Mouse (Mus musculus) ovary, postnatal 36 days (tissue): Measurements from ENCODE around the gene Gm10142.
"Not testable (repeated sequence)": the region's sequence is repeated elsewhere in the genome, so short reads cannot be mapped to it uniquely, and the experiment has no call there.

Experiments
- DNase-seq: peaks from one replicate; pipeline ENCODE4 v3.0.0; 2022; ENCODE audit warnings: low spot score, mixed read lengths

Gene Gm10142

DNA sequence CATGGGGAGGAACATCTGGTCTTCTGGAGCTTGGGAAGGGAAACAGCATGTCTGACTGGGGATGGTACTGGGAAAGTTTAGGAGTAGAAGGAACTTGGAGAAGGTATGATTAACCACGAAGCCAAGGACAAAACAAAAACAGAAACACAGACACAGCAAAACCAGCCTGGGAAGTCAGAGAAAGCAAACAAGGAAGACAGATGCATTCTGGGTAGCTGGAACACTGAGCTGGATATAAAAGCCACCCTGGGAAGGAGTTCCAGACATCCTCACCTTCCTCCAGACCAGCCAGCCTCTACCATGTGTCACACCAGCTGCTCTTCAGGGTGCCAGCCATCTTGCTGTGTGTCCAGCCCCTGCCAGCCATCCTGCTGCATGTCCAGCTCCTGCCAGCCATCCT is at the start of gene Gm10142:
Gene Gm10142, plus strand, starts transcription at position 301 of the 400 bp plus-strand sequence.
- DNase-seq = no peak

DNA sequence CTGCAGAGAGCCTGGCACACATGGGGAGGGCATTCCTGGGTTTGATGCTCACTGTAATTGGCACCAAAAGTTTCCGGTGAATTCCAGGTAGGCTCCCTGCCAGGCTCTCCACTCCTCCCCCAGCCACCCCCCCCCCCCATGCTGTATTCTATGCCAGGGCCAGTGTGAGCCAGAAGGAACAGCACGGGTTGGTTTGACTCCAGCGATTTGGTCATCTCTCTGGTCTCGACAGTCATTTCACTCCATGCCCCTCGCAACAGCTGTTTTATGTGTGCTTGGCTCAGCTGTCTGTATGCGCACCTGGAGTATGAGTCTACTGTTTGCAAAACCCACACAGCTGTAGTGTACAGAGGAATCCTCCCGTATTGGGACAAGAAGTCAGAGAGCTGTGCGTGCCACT is 49.3 kb upstream of the Gm10142 start:
- no peak for DNase-seq

DNA sequence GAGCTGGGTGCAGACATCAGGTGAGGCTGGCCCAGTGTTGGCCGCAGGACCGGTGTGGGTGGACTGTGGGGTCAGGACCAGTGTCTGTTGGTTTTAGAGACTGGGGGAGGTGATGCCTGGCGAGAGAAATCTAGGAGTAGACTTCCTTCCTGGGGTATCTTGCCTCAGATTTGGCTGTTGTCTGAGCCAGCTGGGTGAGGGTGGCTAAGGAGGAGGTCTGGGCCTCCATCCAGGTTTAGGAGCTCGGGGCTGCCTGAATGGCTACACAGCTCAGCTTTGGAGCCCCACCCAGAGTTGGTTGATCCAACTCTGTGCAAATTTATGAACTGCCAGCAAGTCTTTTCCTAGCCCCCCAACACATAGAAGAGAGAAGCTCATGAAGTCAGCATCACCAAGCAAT is 48.2 kb upstream of the Gm10142 start:
- no peak for DNase-seq

DNA sequence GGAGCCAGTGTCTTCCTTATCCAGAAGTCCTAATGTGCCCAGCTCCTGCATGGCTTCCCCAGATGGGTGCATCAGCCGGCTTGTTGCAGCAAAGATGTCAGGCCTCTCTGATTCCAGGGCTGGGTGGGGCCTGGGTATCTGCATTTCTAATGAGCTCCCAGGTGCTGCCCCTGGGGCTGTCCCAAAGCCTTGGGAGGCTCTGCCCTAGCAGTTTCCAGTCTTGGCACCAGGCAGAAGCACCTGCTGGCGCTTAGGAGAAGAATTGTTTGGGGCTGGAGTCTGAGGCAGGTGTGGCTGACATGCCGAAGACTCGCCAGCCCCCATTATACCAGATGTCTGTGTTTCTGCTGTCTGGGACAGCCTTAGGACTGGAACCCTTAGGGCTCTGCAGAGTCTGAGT is 44.9 kb upstream of the Gm10142 start:
- DNase-seq = no peak

DNA sequence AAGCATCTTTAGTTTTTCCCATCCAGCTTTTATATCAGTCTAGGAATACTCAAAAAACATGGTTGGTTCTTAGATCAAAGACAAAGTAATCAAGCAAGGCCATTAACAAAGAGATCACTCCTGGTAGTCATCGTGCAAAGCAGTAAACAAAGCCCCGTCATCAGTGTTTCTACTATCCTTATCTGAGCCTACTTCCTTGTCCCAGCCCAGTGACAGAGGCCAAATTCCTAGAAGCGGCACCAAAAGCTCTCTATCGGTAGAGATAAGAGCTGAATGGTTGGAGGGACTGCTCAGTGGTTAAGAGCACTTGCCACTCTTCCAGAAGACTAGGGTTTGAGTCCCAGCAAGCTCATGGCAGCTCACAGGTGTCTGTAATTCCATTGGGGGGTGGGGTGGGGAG is 44.1 kb upstream of the Gm10142 start:
- no peak for DNase-seq

DNA sequence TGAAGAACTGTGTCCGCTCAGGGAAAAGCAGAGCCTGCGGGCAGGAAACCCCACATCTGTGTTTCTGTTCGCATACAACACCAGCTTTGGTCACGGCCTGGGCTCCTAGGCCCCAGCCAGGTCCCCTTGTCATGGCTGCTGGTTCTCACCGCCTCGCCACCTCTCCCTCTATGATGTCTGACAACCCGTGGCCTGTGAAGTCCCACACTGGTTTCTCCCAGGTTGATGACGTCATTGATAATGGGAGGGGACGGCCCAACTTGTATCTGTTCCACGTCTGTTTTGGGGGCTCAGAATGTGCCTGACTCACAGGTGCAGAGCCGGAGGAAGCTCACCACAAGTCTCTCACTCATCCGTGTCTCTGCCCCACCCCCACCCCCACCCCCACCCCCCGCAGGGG is 41.8 kb upstream of the Gm10142 start:
- DNase-seq = no peak

DNA sequence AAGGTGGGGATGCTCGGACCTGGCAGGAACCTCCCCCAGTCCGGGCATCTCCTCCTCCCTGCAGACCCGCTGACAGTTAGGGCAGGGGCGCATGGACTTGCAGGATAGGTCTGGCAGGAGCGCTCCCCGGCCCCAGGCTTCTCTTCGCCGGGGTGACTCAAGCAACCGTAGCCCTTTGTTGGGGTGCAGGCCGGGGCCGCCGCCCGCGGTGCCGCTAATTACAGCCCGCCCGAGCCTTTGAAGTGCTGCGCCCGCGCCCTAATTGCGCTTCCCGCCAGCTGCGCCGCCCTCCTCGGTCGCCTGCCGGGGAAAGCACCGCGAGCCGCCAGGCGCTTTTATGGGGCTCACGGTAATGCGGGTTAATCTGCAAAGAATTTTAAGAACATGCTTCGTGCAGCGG is 38.0 kb upstream of the Gm10142 start:
- DNase-seq = no peak

DNA sequence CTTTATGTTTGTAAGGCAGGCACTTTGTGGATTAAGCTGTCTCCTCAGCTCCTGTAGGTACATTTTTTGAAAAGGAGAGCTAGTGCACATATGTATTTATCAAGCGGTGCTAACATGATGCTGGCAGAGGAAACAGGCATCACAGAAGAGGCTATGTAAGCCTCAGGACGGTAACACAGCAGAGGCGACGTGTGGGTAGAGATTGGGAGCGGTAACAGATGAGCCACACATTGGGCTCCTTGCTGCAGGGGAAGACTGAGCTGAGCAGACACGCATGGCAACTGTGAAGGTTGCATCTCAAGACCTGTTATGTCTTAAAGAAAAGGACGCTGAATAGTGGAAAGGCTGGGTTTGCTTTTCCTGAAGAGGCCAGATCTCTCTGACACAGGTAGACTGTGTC is 32.6 kb upstream of the Gm10142 start:
- DNase-seq = no peak

DNA sequence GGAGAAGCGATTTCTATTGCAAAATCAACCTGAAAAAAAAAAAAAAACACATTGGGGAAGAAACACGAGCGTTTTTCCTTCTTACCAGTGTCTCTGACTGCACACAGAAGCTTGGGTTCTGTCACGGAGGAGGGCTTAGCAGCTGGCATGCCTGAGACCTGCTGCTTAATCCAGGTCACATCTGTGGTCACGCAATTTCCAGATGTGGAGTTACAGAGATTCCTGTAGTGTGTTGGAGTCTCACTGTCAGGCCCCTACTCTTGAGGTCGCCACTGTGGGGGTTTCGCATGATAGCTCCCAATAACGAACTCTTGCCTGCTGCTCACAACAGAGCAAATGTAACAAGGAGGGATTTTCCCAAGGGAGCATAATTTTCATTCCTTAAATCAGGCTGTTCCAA is 31.4 kb upstream of the Gm10142 start:
- no peak for DNase-seq

DNA sequence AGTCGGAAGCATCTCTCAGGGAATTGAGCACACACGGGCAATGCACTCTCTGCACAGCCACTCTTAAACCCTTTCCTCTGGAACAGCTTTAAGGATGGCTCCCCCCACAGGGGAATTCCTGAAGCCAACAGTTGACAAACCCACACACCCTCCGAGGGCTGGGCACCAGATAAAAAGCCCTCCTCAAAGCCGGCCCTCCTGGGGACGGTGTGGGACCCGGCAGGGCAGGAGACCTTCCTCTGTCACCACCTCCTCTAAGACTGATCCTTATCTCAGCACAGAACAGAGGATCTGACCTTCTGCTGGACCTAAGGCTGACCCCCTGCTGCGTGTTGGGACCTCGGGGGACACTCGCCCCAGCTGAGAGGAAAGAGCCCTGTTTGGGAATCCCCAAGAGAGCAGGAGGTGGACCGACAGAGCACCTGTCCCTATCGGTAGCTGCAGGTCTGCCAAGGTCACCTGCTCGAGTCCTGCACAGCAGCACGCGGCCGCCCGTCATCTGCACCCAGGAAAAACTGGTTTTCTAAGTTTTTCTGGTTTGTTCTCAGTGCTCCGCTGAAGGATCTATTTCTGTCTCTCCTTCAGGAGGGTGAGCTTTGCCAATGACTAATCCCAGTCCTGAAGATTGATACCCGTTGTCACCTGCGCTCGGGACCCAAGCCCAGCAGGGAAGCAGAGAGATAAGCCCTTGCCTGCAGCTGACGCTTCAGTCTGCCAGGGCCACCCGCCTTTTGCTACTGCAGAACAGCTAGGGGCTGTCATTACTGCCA is 29.5 kb upstream of the Gm10142 start, which contains the start of gene Tspear:
Gene Tspear, plus strand, starts transcription at position 675 of the 770 bp plus-strand sequence.
- DNase-seq = no peak

DNA sequence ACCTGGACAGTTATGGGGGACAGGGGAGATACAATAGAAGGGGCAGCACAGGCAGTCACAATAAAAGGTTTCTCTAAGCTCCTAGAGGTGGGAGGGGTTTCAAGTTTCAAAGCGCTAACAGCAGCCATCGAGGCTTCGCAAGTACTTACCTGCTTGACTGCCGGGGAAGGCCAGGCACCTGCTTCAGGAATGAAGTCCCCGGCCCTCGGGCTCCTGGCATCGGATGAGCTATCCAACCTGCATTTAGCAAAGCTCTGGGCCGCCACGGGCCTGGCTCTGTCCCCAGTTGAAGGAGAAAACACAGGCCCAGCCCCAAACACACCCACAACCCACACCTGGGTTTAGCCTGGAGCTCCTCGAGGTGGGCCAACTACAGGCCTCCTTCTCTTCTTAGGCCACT is 28.6 kb upstream of the Gm10142 start:
- DNase-seq = no peak

DNA sequence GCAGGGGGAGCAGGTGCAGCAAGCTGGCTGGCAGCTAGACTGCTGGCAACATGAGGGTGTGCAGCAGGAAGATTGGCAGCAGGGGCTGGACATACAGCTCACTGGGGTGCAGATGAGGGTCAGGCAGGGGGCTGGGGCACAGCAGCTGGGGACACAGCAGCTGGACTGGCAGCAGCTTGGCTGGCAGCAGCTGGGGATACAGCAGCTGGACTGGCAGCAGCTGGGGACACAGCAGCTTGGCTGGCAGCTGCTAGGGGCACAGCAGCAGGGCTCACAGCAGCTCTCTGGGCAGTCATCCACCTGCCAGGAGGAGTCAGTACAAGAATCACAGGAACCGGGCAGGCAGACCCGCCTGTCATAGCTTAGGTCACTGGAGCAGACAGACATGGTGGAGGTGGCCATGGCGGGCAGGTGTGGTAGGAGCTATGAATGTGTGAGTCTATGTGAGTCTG is 25.2 kb upstream of the Gm10142 start, which contains the start of gene Gm19402:
Gene Gm19402, minus strand, starts transcription at position 402 of the 452 bp plus-strand sequence.
- not testable (repeated sequence) for DNase-seq

DNA sequence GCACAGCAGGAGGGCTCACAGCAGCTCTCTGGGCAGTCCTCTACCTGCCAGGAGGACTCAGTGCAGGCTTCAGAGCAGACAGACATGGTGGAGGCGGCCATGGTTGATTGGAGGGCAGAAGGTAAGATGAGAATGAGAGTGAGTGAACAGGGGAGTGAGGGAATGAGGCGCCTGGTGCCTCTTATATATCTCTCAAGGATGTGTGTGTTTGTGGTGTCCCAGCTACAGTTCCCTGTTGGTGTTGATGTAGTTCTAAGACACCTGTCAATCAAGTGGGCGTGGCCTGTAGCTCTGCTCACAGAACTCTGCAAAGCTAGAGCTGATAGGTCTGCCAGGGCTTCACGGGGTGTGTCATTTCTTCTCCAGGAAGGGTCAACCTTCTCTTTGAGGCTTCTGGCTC is 18.5 kb upstream of the Gm10142 start, which contains the start of gene Gm9508:
Gene Gm9508, minus strand, starts transcription at position 101 of the 400 bp plus-strand sequence.
- no peak for DNase-seq

DNA sequence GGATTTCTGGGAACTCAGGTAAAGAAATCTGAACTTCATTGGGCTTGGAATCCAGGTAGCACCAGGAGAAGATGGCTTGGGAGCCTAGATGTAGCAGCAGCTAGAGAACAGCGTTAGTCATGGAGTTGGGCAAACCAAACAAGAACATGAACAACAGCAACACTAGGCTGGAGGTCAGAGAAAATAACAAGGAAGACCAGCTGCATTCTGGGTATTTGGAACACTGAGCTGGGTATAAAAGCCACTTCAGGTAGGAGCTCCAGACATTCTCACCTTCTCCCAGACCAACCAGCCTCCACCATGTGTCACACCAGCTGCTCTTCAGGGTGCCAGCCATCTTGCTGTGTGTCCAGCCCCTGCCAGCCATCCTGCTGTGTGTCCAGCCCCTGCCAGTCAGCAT is 9.3 kb upstream of the Gm10142 start, which contains the start of gene Gm10272:
Gene Gm10272, plus strand, starts transcription at position 301 of the 400 bp plus-strand sequence.
- DNase-seq = no peak

DNA sequence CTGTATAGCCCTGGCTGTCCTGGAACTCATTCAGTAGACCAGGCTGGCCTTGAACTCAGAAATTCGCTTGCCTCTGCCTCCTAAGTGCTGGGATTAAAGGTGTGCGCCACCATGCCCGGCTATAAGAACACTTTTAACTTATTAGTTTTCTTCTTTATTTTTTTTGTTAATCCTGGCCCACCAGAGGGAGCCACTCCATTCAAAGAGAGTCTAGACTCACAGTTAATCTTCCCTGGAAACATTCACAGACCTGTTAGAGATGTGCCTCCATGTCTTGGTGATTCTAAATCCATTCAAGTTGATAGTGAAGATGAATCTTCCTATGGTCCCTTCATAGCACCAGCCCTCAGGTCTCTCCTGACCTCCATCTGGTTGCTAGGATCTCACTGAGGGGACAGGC is 5.8 kb upstream of the Gm10142 start:
- no peak for DNase-seq

DNA sequence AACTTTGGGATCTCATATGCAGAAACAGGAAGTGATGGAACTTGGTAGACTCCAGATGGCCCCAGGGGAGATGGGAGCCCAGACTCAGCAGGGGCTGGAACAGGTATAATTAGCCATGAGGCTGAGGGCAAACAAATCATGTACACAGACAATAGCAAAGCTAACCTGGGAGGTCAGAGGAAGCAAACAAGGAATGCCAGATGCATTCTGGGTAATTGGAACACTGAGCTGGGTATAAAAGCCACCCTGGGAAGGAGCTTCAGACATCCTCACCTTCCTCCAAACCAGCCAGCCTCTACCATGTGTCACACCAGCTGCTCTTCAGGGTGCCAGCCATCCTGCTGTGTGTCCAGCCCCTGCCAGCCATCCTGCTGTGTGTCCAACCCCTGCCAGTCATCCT is 4.5 kb upstream of the Gm10142 start, which contains the start of gene Gm10024:
Gene Gm10024, plus strand, starts transcription at position 301 of the 400 bp plus-strand sequence.
- DNase-seq = not testable (repeated sequence)

DNA sequence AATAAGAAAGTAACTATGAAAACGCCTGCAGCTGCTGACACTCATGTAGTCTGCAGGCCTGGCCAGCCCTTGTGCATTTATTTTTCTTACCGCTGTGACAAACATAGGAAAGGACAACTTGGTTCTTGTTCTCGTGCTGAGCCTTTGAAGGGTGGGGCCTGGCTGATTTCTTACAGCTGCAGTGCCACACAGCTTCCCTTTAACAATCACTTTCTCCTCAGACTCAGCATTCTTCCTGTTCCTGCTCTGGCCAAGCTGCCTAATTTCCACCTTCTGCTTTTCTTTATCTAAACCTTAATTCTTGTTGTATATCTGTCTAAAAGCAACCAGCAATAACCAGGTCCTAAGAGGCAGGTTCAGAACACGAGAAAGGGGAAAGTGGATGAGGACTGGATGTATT is 1.9 kb upstream of the Gm10142 start:
- no peak for DNase-seq

DNA sequence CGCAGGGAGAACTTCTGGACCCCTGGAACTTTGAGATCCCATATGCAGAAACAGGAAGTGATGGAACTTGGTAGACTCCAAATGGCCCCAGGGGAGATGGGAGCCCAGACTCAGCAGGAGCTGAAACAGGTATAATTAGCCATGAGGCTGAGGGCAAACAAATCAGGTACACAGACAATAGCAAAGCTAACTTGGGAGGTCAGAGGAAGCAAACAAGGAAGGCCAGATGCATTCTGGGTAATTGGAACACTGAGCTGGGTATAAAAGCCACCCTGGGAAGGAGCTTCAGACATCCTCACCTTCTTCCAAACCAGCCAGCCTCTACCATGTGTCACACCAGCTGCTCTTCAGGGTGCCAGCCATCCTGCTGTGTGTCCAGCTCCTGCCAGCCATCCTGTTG is 4.7 kb downstream of the Gm10142 start, which contains the start of gene Krtap12-1:
Gene Krtap12-1, plus strand, starts transcription at position 301 of the 400 bp plus-strand sequence.
- DNase-seq = not testable (repeated sequence)

DNA sequence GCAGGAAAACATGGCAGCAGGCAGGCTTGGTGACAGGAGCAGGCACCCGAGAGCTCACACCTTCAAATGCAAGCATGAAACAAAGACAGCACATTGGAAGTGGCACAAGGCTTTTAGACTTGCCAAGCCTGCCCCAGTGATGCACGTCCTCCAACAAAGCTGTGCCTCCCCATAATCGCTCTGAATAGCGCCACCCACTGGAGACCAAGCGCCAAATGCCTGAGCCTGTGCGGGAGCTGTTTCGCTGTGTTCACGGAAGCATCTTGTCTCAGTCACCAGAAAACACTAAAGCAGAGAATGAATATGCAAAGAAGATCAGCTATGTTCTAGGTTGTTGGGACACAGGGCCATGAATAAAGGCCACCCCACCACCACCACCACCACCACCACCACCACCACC is 9.2 kb downstream of the Gm10142 start:
- no peak for DNase-seq

DNA sequence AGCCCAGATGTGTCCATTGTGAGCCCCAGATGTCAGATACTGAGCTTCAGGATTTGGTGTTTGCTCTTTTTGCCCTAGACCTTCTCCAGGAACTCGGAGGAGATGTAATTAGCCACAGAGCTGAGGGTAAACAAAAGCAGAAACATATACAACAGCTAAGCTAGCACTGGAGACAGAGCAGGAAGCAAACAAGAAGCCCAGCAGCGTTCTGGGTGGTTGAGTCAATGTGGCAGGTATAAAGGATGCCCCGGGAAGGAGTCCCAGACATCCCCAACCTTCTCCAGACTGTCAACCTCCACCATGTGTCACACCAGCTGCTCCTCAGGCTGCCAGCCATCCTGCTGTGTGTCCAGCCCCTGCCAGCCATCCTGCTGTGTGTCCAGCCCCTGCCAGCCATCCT is 10.6 kb downstream of the Gm10142 start, which contains the start of gene Gm10100:
Gene Gm10100, plus strand, starts transcription at position 301 of the 400 bp plus-strand sequence.
- DNase-seq = no peak

DNA sequence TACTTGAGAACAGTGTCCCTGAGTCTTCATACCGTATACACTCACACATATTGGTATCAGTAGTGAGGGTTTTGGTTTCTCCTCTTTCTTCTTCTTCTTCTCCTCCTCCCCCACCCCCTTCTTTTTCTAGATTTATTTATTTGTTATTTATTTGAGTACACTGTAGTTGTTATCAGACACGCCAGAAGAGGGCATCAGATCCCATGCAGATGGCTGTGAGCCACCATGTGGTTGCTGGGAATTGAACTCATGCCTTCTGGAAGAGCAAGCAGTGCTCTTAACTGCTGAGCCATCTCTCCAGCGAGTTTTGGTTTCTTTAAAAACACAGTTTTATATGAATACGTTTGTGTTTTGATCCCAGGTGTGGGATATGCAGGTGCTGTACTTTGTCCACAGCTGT is 12.7 kb downstream of the Gm10142 start:
- no peak for DNase-seq

DNA sequence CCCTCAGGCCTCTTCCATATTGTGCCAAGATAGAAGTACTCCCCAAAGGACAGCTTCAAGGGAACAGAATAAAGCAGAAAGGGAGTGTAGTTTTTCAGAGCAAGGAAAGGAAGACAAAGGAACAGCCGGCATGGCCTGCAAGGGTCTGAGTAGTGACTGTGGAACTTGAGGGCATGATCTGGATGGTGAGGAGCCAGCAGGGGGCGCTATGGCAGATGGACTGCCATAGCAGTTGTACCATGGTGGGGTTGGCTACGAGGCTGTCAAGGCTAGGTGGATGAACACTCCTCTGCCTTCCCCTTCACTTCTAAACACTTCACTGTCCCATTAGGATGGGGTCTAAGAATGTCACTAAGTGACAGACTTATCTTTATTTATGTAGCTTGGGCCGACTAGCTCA is 13.6 kb downstream of the Gm10142 start:
- no peak for DNase-seq

DNA sequence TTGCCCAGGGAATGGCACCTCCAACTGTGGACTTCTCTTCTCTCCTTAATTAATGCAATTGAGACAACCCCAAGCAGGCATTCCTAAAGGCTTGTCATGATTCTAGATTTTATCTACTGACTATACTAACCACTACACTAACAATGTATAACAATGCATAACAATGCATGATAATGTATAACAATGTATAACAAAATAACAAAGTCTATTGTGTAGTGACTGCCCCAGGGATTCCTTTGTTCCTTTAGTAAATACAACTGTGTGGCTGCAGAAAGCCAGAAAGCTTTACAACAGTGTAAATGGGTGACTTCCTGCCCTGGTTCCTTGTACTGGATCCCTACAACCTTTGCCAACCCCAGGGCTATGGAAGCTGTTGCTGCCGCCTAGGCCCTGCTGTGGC is 20.3 kb downstream of the Gm10142 start:
- no peak for DNase-seq
